Mouse (Mus musculus) stomach, embryonic 16.5 days (tissue): ENCODE results near the gene Nprl3. TPM values are rescaled to one million over a fixed set of nuclear protein-coding genes. Genes with fewer than 3 reads are reported as not detected.

Experiments used
- ATAC-seq: fragments of 200-750 bp; cut with Nextera tagmentation; 2 replicates; pipeline ENCODE4 v1.8.0; 2017; ENCODE audit warnings: moderate number of reproducible peaks, moderate TSS enrichment; ENCODE audit not compliant: insufficient read depth, low FRiP score
- H3K27ac ChIP-seq: fragments of 300-500 bp; sonication (generic); 2 replicates; pipeline ENCODE4 v1.5.1; 2014; ENCODE audit warnings: low read length
- H3K27me3 ChIP-seq: fragments of 300-500 bp; sonication (generic); 2 replicates; pipeline ENCODE4 v1.6.1; 2014; ENCODE audit warnings: low read length, control low read depth, mixed read lengths; ENCODE audit not compliant: control insufficient read depth, insufficient read depth
- H3K36me3 ChIP-seq: fragments of 300-500 bp; sonication (generic); 2 replicates; pipeline ENCODE4 v1.6.1; 2014; ENCODE audit warnings: low read length; ENCODE audit not compliant: control insufficient read depth, insufficient read depth
- H3K4me1 ChIP-seq: fragments of 300-500 bp; sonication (generic); 2 replicates; pipeline ENCODE4 v1.6.1; 2014; ENCODE audit warnings: low read length, control low read depth, mixed read lengths; ENCODE audit not compliant: control insufficient read depth, insufficient read depth
- H3K4me2 ChIP-seq: fragments of 300-500 bp; sonication (generic); 2 replicates; pipeline ENCODE4 v1.6.1; 2014; ENCODE audit warnings: low read depth, low read length, mixed read lengths
- H3K4me3 ChIP-seq: fragments of 300-500 bp; sonication (generic); replicated peaks from 2 replicates; pipeline ENCODE4 v1.5.1; 2014; ENCODE audit warnings: mild to moderate bottlenecking, low read length
- H3K9ac ChIP-seq: fragments of 300-500 bp; sonication (generic); 2 replicates; pipeline ENCODE4 v1.6.1; 2014; ENCODE audit warnings: low read length
- H3K9me3 ChIP-seq: fragments of 300-500 bp; sonication (generic); replicated peaks from 2 replicates; pipeline ENCODE4 v1.6.1; 2016; ENCODE audit warnings: low read length, control low read depth; ENCODE audit not compliant: control insufficient read depth
- WGBS: fragments of 180-500 bp; shearing (Covaris S2); extraction: QIAGEN DNeasy Blood & Tissue Kit; methylation state at CpG from one replicate; pipeline ENCODE4 v1.1.7; 2014; 5-methylcytosine and 5-hydroxymethylcytosine counted together
- polyA plus RNA-seq: library from polyadenylated mRNA; unstranded; fragments of >200 nt; fragmentation: Nextera tagmentation; extraction: Ambion mirVana; gene quantifications from 2 replicates; pipeline ENCODE4 v1.2.1, GENCODE M21; 2015

Nprl3 gene
- polyA plus RNA-seq, result 36.8 and 37.6 TPM in 2 replicates

- Histone ChIP-seq H3K4me2 (peak within 1 kb of the TSS; percentile 61), H3K4me3 (peak within 1 kb of the TSS; percentile 54), H3K9ac (peak within 1 kb of the TSS; percentile 78), H3K36me3 (0 out of 2 replicates have a peak, but pooled peaks cover 4% of the 10 kb centered on the region), H3K27ac (peak within 1 kb of the TSS; percentile 87), H3K27me3 (no peaks in the 10 kb centered on the region), H3K4me1 (peaks cover 16% of the 10 kb centered on the region; the same call in 1 of the 2 replicates), H3K9me3 (no peaks in the 10 kb centered on the region)
- peak; percentile 98 for ATAC-seq
- 0% methylated on average over 54 of the region's 54 CpGs for WGBS
Measured at GRCm38 (mm10) chr11:32267188-32267884, at the start of gene Nprl3. Gene Nprl3, minus strand, starts transcription at chr11:32267707.

- no peaks in the 10 kb centered on the region for H3K27me3 ChIP-seq
- H3K4me2 ChIP-seq, result no peak overlapping the region
- H3K9me3 ChIP-seq, result no peaks in the 10 kb centered on the region
- no peaks in the 10 kb centered on the region for H3K36me3 ChIP-seq
- 84% methylated on average over 3 of the region's 3 CpGs for WGBS
- H3K4me1 ChIP-seq, result no peaks in the 10 kb centered on the region
- no peak overlapping the region for H3K27ac ChIP-seq
- H3K9ac ChIP-seq, result no peak overlapping the region
- ATAC-seq, result no peak
- H3K4me3 ChIP-seq, result no peak overlapping the region
Measured at GRCm38 (mm10) chr11:32316009-32316408, 48.5 kb upstream of the Nprl3 start.

GRCm38 (mm10) chr11:32309928-32310327 lies 42.4 kb upstream of the Nprl3 start:
- Histone ChIP-seq H3K9ac (no peak overlapping the region), H3K27me3 (no peaks in the 10 kb centered on the region), H3K27ac (no peak overlapping the region), H3K4me3 (no peak overlapping the region), H3K4me1 (no peaks in the 10 kb centered on the region), H3K9me3 (no peaks in the 10 kb centered on the region), H3K36me3 (no peaks in the 10 kb centered on the region), H3K4me2 (no peak overlapping the region)
- no peak for ATAC-seq
- WGBS, result 64% methylated on average over 3 of the region's 3 CpGs

- H3K4me1 ChIP-seq, result no peaks in the 10 kb centered on the region
- WGBS, result 70% methylated on average over 4 of the region's 4 CpGs
Measured at GRCm38 (mm10) chr11:32309446-32309845, 41.9 kb upstream of the Nprl3 start.

GRCm38 (mm10) chr11:32307006-32307405 lies 39.5 kb upstream of the Nprl3 start:
- H3K27me3 ChIP-seq, result no peaks in the 10 kb centered on the region
- no peaks in the 10 kb centered on the region for H3K4me1 ChIP-seq
- ATAC-seq, result no peak
- H3K27ac ChIP-seq, result no peak overlapping the region
- H3K9ac ChIP-seq, result no peak overlapping the region
- no peaks in the 10 kb centered on the region for H3K9me3 ChIP-seq
- no peaks in the 10 kb centered on the region for H3K36me3 ChIP-seq
- no peak overlapping the region for H3K4me2 ChIP-seq
- H3K4me3 ChIP-seq, result no peak overlapping the region
- WGBS, result 70% methylated on average over 1 of the region's 1 CpGs

More at GRCm38 (mm10) chr11:32309446-32309845, 41.9 kb upstream of the Nprl3 start:
- Histone ChIP-seq H3K9me3 (no peaks in the 10 kb centered on the region), H3K27ac (no peak overlapping the region), H3K4me2 (no peak overlapping the region), H3K9ac (no peak overlapping the region), H3K36me3 (no peaks in the 10 kb centered on the region), H3K27me3 (no peaks in the 10 kb centered on the region), H3K4me3 (no peak overlapping the region)
- no peak for ATAC-seq

GRCm38 (mm10) chr11:32303455-32303854 lies 35.9 kb upstream of the Nprl3 start:
- ATAC-seq, result no peak
- Histone ChIP-seq H3K4me2 (no peak overlapping the region), H3K36me3 (no peaks in the 10 kb centered on the region), H3K27ac (no peak overlapping the region), H3K4me3 (no peak overlapping the region), H3K9ac (no peak overlapping the region), H3K27me3 (0 out of 2 replicates have a peak, but pooled peaks cover 4% of the 10 kb centered on the region), H3K9me3 (no peaks in the 10 kb centered on the region), H3K4me1 (no peaks in the 10 kb centered on the region)
- WGBS, result 70% methylated on average over 1 of the region's 1 CpGs

GRCm38 (mm10) chr11:32302824-32303419 lies 35.4 kb upstream of the Nprl3 start:
- Histone ChIP-seq H3K9me3 (no peaks in the 10 kb centered on the region), H3K4me2 (no peak overlapping the region), H3K9ac (no peak overlapping the region), H3K27ac (no peak overlapping the region), H3K4me3 (no peak overlapping the region), H3K27me3 (0 out of 2 replicates have a peak, but pooled peaks cover 4% of the 10 kb centered on the region), H3K4me1 (no peaks in the 10 kb centered on the region), H3K36me3 (no peaks in the 10 kb centered on the region)
- 42% methylated on average over 2 of the region's 2 CpGs for WGBS
- ATAC-seq, result no peak

GRCm38 (mm10) chr11:32301506-32301905 lies 34.0 kb upstream of the Nprl3 start:
- WGBS, result 68% methylated on average over 1 of the region's 1 CpGs
- no peak for ATAC-seq
- no peak overlapping the region for H3K9ac ChIP-seq
- 0 out of 2 replicates have a peak, but pooled peaks cover 4% of the 10 kb centered on the region for H3K27me3 ChIP-seq
- H3K4me3 ChIP-seq, result no peak overlapping the region
- no peak overlapping the region for H3K27ac ChIP-seq
- no peaks in the 10 kb centered on the region for H3K9me3 ChIP-seq
- H3K4me1 ChIP-seq, result no peaks in the 10 kb centered on the region
- H3K36me3 ChIP-seq, result no peaks in the 10 kb centered on the region
- no peak overlapping the region for H3K4me2 ChIP-seq
